Mouse (Mus musculus) hindbrain, embryonic 14.5 days (tissue): Measurements from ENCODE around the gene Cntn5. TPM values are rescaled to one million over a fixed set of nuclear protein-coding genes. Genes with fewer than 3 reads are reported as not detected.

Source experiments
- ATAC-seq: fragments of 200-750 bp; cut with Nextera tagmentation; 2 replicates; pipeline ENCODE4 v1.8.0; 2017; ENCODE audit warnings: moderate number of reproducible peaks, mild to moderate bottlenecking, moderate TSS enrichment, moderate library complexity; ENCODE audit not compliant: low FRiP score
- DNase-seq: peaks from one replicate; pipeline ENCODE4 v3.0.0-alpha.2; 2015; ENCODE audit warnings: low spot score
- H3K27ac ChIP-seq: fragments of 300-500 bp; sonication (generic); 2 replicates; pipeline ENCODE4 v1.5.1; 2014; ENCODE audit warnings: mild to moderate bottlenecking, moderate library complexity
- H3K27me3 ChIP-seq: fragments of 300-500 bp; sonication (generic); 2 replicates; pipeline ENCODE4 v1.6.1; 2014; ENCODE audit warnings: mild to moderate bottlenecking, low read length, mixed read lengths; ENCODE audit not compliant: control insufficient read depth, insufficient read depth
- H3K36me3 ChIP-seq: fragments of 300-500 bp; sonication (generic); replicated peaks from 2 replicates; pipeline ENCODE4 v1.6.1; 2014; ENCODE audit not compliant: control insufficient read depth, insufficient read depth
- H3K4me1 ChIP-seq: fragments of 300-500 bp; sonication (generic); replicated peaks from 2 replicates; pipeline ENCODE4 v1.6.1; 2014; ENCODE audit warnings: antibody characterized with exemption, low read length, mixed read lengths; ENCODE audit not compliant: control insufficient read depth, insufficient read depth
- H3K4me2 ChIP-seq: fragments of 300-500 bp; sonication (generic); replicated peaks from 2 replicates; pipeline ENCODE4 v1.6.1; 2014; ENCODE audit warnings: mild to moderate bottlenecking, moderate library complexity
- H3K4me3 ChIP-seq: fragments of 300-500 bp; sonication (generic); replicated peaks from 2 replicates; pipeline ENCODE4 v1.5.1; 2014; ENCODE audit warnings: mild to moderate bottlenecking, low read length
- H3K9ac ChIP-seq: fragments of 300-500 bp; sonication (generic); 2 replicates; pipeline ENCODE4 v1.6.1; 2014
- H3K9me3 ChIP-seq: fragments of 300-500 bp; sonication (generic); 2 replicates; pipeline ENCODE4 v1.6.1; 2016; ENCODE audit warnings: low read length; ENCODE audit not compliant: control insufficient read depth
- WGBS: fragments of 180-500 bp; shearing (Covaris S2); extraction: QIAGEN DNeasy Blood & Tissue Kit; methylation state at CpG from one replicate; pipeline ENCODE4 v1.1.7; 2014; 5-methylcytosine and 5-hydroxymethylcytosine counted together
- polyA plus RNA-seq: library from polyadenylated mRNA; unstranded; fragments of >200 nt; fragmentation: Nextera tagmentation; extraction: Ambion mirVana; gene quantifications from 2 replicates; pipeline ENCODE4 v1.2.1, GENCODE M21; 2014

Cntn5 gene
- polyA plus RNA-seq, 1 experiment from 2014 or later, result 22.0 TPM

DNA sequence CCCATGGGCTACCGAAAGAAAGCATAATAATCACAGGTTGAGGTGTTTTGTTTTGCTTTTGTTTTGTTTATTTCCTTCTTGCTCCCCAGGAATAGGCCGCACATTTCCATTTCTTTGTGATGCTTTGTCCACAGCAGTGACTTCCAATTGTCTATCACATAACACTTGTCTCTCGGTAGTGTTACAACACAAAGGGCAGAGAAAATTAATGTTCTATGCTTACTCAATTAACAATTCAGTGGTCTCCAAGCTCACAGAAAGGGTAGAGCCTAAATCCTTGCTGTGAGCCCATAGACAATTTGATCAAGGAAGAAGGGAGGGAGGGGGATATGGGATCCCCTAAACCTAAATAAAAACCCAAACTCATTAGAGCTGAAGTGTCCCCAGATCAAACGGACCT is 671.2 kb downstream of the Cntn5 start:
- no peak overlapping the region for H3K9ac ChIP-seq
- DNase-seq, result no peak
- H3K4me3 ChIP-seq, result no peak overlapping the region
- no peak overlapping the region for H3K27ac ChIP-seq
- ATAC-seq, result no peak
- no peak overlapping the region for H3K4me2 ChIP-seq
- H3K4me1 ChIP-seq, result no peaks in the 10 kb centered on the region
- no peaks in the 10 kb centered on the region for H3K36me3 ChIP-seq
- 29% methylated on average over 4 of the region's 4 CpGs for WGBS
- no peaks in the 10 kb centered on the region for H3K9me3 ChIP-seq
- H3K27me3 ChIP-seq, result no peaks in the 10 kb centered on the region

DNA sequence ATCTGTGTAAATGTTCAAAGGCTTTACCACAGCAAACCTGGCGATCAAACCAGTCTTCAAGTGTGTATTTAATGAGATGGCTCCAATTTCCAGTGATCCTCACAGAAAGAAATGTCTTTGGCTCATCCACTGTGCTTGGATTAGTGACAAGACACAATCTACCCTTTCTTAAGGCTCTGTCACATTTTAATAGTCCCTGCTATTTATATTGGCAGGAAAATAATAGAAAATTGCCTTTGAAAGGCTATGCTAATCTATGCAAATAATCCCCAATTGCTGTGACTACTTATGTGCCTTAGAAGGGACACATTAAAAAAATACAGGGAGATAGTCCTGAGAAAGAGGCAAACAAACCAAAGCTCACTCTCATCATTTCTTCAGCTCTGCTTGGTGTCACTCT is 672.5 kb downstream of the Cntn5 start:
- Histone ChIP-seq H3K4me2 (no peak overlapping the region), H3K9ac (no peak overlapping the region), H3K4me1 (no peaks in the 10 kb centered on the region), H3K27me3 (no peaks in the 10 kb centered on the region), H3K27ac (no peak overlapping the region), H3K9me3 (no peaks in the 10 kb centered on the region), H3K36me3 (no peaks in the 10 kb centered on the region), H3K4me3 (no peak overlapping the region)
- 67% methylated on average over 1 of the region's 1 CpGs for WGBS
- no peak for DNase-seq
- no peak for ATAC-seq

DNA sequence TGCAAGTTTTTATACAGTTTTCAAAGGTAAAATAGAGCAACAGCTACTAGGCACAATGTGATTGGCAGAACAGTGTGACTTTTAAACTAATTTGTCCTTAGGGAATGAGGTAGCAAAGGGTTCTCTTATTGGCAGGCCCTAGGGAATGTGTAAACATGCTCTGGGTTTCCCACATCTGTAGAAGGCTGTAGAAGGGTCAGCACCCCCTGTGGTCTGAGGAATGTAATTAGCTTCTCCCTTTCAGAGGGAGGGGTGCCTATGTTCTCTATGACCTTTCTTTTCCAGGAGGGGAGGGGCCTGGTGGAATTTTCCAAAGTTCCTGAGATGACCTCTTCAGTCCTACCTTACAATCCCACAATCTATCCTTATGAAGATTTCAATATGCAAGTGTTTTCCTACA is 673.6 kb downstream of the Cntn5 start:
- Histone ChIP-seq H3K9ac (no peak overlapping the region), H3K9me3 (no peaks in the 10 kb centered on the region), H3K4me1 (no peaks in the 10 kb centered on the region), H3K27ac (no peak overlapping the region), H3K4me3 (no peak overlapping the region), H3K4me2 (no peak overlapping the region), H3K36me3 (no peaks in the 10 kb centered on the region), H3K27me3 (no peaks in the 10 kb centered on the region)
- DNase-seq (no peak), ATAC-seq (no peak)

GRCm38 (mm10) chr9:10229716-10230115 is 674.9 kb downstream of the Cntn5 start:
- no peak overlapping the region for H3K27ac ChIP-seq
- H3K4me1 ChIP-seq, result no peaks in the 10 kb centered on the region
- H3K4me2 ChIP-seq, result no peak overlapping the region
- ATAC-seq (no peak), DNase-seq (no peak)
- no peak overlapping the region for H3K4me3 ChIP-seq
- H3K27me3 ChIP-seq, result no peaks in the 10 kb centered on the region
- no peaks in the 10 kb centered on the region for H3K36me3 ChIP-seq
- no peak overlapping the region for H3K9ac ChIP-seq
- 60% methylated on average over 2 of the region's 2 CpGs for WGBS
- H3K9me3 ChIP-seq, result no peaks in the 10 kb centered on the region

GRCm38 (mm10) chr9:10226013-10226412 is 678.6 kb downstream of the Cntn5 start:
- WGBS, result 42% methylated on average over 2 of the region's 2 CpGs
- no peak overlapping the region for H3K4me2 ChIP-seq
- H3K36me3 ChIP-seq, result no peaks in the 10 kb centered on the region
- H3K4me3 ChIP-seq, result no peak overlapping the region
- ATAC-seq, result peak; percentile 70; the same call in 1 of the 2 replicates
- H3K27ac ChIP-seq, result no peak overlapping the region
- H3K9me3 ChIP-seq, result no peaks in the 10 kb centered on the region
- DNase-seq, result no peak
- no peak overlapping the region for H3K9ac ChIP-seq
- H3K4me1 ChIP-seq, result no peaks in the 10 kb centered on the region
- no peaks in the 10 kb centered on the region for H3K27me3 ChIP-seq

GRCm38 (mm10) chr9:10186063-10186462 is 718.5 kb downstream of the Cntn5 start:
- DNase-seq (no peak), ATAC-seq (no peak)
- Histone ChIP-seq H3K9ac (no peak overlapping the region), H3K4me2 (no peak overlapping the region), H3K27ac (no peak overlapping the region), H3K4me3 (no peak overlapping the region), H3K4me1 (no peaks in the 10 kb centered on the region), H3K36me3 (no peaks in the 10 kb centered on the region), H3K9me3 (no peaks in the 10 kb centered on the region), H3K27me3 (no peaks in the 10 kb centered on the region)

DNA sequence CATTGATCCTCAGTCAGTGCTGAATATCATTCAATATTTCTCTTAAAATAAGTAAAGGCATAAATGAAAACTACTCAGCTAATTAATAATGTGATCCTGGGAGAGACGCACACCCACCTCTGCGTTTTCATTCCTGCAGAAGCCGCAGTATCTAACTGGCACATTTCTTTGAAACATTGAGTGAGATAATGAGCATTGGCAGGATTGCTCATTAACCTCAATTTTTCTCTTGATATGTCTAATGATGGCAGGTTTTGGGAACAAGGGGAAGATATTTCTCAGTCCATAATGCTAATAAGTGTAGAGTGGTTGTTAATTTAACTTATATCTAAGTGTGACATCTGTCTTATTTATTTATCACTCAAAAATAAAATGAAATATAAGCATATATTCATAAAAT is 734.0 kb downstream of the Cntn5 start:
- no peaks in the 10 kb centered on the region for H3K36me3 ChIP-seq
- no peak overlapping the region for H3K27ac ChIP-seq
- H3K4me2 ChIP-seq, result no peak overlapping the region
- DNase-seq, result no peak
- H3K4me1 ChIP-seq, result no peaks in the 10 kb centered on the region
- WGBS, result 85% methylated on average over 3 of the region's 3 CpGs
- H3K9me3 ChIP-seq, result no peaks in the 10 kb centered on the region
- H3K27me3 ChIP-seq, result no peaks in the 10 kb centered on the region
- no peak overlapping the region for H3K4me3 ChIP-seq
- ATAC-seq, result no peak
- H3K9ac ChIP-seq, result no peak overlapping the region

DNA sequence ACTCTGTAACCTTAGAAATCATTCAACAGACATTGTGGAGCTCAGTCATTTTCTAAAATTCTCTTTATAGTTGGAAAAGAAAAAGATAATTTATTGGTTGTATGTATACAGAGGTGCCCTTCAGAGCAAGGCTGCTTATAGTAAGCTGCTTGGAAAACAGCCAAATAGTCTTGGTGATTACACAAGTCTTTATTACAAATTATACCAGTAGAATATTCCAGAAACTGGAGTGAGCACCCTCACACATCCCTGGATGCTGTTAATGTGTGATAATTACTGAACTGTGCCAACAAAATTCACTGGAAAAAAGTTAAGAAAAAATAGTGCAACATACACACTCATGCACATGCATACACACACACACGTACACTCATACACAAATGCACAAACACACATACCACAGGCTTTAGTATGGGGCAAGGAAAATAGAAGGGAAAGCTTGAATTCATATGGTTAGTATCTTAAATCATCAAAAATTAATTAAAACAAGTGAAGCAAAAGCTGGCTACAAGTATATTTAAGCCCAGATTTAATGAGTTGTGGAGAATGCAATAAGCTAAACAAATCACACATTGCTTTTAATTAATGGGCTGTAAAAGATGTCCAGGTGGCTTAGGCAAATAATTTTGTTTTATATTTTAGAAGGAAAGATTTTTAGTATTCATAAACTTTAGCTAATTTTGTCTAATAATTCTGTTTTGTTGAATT is 783.1 kb downstream of the Cntn5 start:
- H3K9ac ChIP-seq, result no peak overlapping the region
- no peak overlapping the region for H3K4me2 ChIP-seq
- no peak for ATAC-seq
- no peak overlapping the region for H3K4me3 ChIP-seq
- no peak for DNase-seq
- no peaks in the 10 kb centered on the region for H3K4me1 ChIP-seq
- no peaks in the 10 kb centered on the region for H3K36me3 ChIP-seq
- H3K9me3 ChIP-seq, result no peaks in the 10 kb centered on the region
- WGBS, result 88% methylated on average over 1 of the region's 1 CpGs
- H3K27me3 ChIP-seq, result no peaks in the 10 kb centered on the region
- no peak overlapping the region for H3K27ac ChIP-seq

- H3K4me2 ChIP-seq, result no peak overlapping the region
- WGBS, result 68% methylated on average over 1 of the region's 1 CpGs
- no peak for ATAC-seq
- no peak for DNase-seq
- no peaks in the 10 kb centered on the region for H3K9me3 ChIP-seq
- no peak overlapping the region for H3K27ac ChIP-seq
- no peaks in the 10 kb centered on the region for H3K27me3 ChIP-seq
- no peaks in the 10 kb centered on the region for H3K36me3 ChIP-seq
- no peak overlapping the region for H3K4me3 ChIP-seq
- no peak overlapping the region for H3K9ac ChIP-seq
- no peaks in the 10 kb centered on the region for H3K4me1 ChIP-seq
Measured at GRCm38 (mm10) chr9:10116581-10116980, 788.0 kb downstream of the Cntn5 start.

- 95% methylated on average over 1 of the region's 1 CpGs for WGBS
- H3K4me1 ChIP-seq, result no peaks in the 10 kb centered on the region
- H3K4me3 ChIP-seq, result no peak overlapping the region
- H3K4me2 ChIP-seq, result no peak overlapping the region
- H3K27me3 ChIP-seq, result no peaks in the 10 kb centered on the region
- H3K9ac ChIP-seq, result no peak overlapping the region
- DNase-seq (no peak), ATAC-seq (no peak)
- no peaks in the 10 kb centered on the region for H3K36me3 ChIP-seq
- no peak overlapping the region for H3K27ac ChIP-seq
- H3K9me3 ChIP-seq, result no peaks in the 10 kb centered on the region
Measured at GRCm38 (mm10) chr9:10109156-10109555, 795.4 kb downstream of the Cntn5 start.
